Mouse (Mus musculus) brain, embryonic 14.5 days (tissue): ENCODE measurements at regions not wholly inside any gene's neighbourhood (a gene's known extent, or its start where the extent isn't known, plus 50 kb on each side); places are given as distances from the start of the nearest gene placed in this dataset.

Experiments
- CTCF ChIP-seq: fragments of 200-500 bp; IDR thresholded peaks from 2 replicates; pipeline ENCODE4 v1.5.1; 2012; ENCODE audit warnings: inconsistent platforms, mild to moderate bottlenecking, moderate library complexity, borderline replicate concordance; ENCODE audit not compliant: insufficient read depth, insufficient read length; ENCODE audit errors: extremely low read depth
- POLR2A ChIP-seq: fragments of 200-500 bp; IDR thresholded peaks from 2 replicates; pipeline ENCODE4 v1.6.1; 2012; ENCODE audit warnings: mild to moderate bottlenecking, inconsistent platforms, borderline replicate concordance; ENCODE audit not compliant: poor library complexity, insufficient read depth, insufficient read length, severe bottlenecking; ENCODE audit errors: extremely low read depth

DNA sequence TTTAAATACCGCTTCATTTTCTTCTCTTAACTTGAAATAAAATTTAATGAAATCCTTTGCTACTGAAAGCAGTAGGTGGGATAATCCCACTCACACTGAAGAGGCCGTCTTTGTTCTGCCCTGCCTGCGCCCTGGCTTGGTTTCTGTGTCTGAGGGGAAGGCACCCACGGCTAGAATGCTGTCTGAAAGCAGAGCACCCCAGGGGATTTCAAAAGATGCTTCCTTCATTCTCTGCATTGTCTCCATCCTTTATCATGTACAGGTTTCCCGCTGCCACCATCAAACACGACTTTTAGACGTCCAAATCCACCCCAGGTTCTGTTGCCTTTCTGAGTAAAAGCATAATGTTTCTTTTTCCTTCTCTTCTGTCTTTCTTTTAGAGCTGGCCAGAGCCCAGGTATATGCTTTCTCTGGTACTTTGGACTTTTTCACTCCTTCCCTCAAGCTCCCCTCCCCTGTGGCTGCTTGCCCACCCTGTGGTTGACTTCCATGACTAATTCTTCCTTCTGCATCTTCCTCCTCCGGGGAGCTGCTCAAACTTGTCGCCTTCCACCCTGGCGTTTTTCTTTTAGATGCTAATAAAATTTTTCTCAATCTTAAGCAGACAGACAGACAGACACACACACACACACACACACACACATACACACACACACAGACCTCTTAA lies 370.2 kb upstream of the Hs6st1 start:
- TF ChIP-seq POLR2A (no peak), CTCF (no peak)
